Mouse (Mus musculus) embryo, embryonic 11.5 days (tissue): Measurements from ENCODE around the gene Gm17359.

Experiments
- DNase-seq: peaks from one replicate; pipeline ENCODE4 v3.0.0-alpha.2; 2012; ENCODE audit warnings: low read depth, low spot score

Gene Gm17359

DNA sequence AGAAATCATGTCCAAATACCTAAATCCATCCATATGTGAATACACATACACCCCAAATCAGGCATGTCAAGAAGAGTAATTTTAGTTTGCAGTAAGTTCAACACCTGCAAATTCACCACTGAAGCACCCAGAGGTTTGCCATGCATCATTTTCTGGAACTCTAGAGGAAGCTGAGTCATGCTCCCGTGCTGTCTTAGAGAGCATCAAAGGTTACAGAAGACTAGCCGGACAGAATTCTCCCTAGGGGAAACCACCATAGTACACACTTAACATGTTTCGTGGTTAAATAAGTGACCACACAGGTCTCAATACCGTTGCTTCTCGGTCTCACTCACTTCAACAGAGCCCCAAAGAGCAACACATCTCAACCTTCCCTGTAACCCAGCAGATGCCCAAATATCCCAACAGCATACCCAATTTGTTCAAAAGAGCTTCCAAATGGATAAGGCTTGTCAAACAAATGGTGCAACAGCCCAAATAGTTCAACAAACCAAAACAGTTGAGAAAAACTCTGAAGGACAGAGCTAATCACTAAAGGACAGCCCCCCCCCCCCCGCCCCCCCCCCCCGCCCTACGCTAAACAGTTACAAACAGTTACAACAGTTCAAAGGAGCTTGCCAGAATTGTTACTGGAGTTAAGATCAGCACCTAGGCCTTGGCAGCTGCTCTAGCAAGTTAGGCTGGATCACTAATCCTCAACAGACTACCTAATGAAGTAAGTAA, at the start of gene Gm17359:
Gm17359 (plus strand) TSS at position 618 of the 723 bp plus-strand sequence.
- DNase-seq: no peak

DNA sequence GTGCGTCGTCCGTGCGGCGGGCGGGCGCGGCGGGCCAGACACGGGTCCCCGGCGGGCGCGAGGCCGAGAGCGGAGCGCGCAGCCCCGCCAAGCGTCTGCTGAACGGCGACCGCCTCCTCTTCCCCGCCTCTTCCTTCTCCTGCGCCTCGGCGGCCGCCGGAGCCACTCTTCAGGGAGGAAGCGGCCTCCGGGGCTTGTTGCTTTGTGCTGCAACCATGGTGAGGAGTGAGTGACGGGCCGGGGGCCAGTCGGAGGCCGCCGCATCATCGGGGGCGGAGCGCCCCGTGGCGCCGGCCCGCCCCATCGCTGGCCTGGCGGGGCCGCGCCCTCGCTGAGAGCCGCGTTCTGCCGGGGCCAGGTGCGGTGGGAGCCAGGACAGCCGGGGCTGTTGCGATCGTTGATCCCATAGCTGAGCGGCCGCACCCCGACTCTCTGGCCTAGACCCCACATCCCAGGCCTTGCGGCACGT, 49.3 kb upstream of the Gm17359 start:
- DNase-seq: peak; percentile 84

GRCm38 (mm10) chr3:79287699-79288458, 48.6 kb upstream of the Gm17359 start:
- DNase-seq: no peak

GRCm38 (mm10) chr3:79289050-79289449, 47.4 kb upstream of the Gm17359 start:
- no peak for DNase-seq

DNA sequence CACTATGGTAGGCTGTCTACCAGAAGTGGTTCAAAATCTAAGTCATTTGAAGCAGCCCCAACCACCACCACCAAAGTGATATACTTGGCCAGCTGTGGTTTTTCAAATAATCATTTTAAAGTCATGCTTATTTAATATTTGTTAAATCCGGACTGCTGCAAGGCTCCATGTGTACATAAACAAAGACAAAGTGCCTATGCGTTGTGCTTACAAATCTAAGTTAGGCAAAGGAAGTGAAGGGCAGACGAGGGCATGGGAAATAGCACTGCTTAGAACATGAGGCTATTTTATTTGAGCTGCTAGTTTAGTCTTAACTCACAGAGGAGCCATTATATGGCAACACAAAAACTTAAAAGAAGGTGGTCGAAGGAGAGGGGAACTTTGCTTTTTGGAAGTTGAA, 43.4 kb upstream of the Gm17359 start:
- no peak for DNase-seq

GRCm38 (mm10) chr3:79294701-79295100, 41.8 kb upstream of the Gm17359 start:
- no peak for DNase-seq

DNA sequence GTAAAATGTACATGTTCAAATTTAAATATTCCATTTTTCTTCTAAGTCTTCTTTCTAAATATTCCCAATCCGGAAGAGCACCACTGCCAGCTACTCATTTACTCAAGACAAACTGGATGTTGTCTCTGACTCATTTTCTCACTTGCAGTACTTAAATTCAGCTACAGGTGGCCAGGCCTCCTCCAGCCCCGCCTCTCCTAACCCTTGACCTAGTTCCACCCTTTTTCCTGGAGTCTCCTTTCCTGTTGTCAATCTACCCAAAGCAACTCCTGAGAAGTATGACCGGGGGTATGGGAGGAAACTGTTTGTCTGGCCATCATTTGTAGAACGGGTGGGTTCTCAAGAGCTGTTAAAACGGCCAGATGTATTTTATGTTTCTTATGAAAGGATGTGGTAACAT, 40.4 kb upstream of the Gm17359 start:
- DNase-seq: no peak

DNA sequence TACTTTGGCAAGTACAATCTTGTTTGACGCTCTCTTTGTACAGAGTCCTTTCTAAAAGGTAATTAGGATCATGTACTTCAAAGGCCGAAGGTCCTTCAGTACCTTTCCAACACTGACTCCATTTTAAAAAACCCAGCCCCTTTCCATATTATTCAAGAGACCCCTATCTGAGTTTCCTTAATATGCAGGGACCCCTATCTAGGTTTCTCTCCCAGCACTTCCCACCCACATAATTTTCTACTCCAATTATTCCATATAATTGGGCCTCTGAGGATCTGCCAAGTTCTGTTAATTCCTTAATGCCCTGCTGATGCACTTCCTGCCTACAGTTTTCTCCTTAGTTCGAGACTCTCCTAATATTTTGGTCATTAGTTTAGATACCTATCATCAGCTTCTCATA, 39.9 kb upstream of the Gm17359 start:
- DNase-seq: no peak

DNA sequence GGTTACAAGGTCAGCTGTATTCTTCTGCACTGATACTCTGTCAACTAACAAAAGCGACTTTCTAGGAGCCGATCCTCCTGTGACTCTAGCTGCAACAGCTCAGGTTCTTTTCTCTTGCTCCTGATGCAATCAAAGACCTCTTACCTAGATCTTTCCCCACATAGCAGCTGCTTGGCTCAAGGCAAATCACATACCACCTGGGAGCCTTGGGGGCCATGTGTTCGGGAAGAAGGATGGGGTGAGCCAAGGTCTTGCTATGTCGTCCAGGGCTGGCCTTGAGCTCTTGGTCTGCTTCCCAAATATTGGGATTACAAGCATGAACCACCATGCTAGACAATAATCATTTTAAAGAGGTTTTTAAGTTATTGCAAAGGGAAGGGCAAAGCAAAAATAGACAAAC, 39.2 kb upstream of the Gm17359 start:
- DNase-seq: no peak

DNA sequence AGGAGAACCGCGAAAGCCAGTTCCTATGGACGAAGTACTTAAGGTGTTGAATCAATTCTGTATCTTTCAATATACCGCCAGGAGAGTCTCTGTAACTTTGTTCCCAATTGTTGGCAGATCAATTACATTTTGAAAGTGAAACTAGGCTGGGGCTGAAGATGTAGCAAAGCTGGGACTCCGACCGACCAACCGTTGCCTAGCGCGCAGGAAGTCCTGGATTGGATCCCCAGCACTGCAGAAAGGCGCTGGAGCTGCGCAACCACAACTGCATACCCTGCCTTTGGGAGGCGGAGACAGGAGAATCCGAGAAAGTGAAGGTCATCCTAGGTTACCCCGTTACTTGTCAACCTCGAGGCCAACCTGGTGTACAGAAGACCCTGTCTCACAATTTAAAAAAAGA, 37.1 kb upstream of the Gm17359 start:
- no peak for DNase-seq

GRCm38 (mm10) chr3:79308605-79309004, 27.9 kb upstream of the Gm17359 start:
- DNase-seq: no peak

DNA sequence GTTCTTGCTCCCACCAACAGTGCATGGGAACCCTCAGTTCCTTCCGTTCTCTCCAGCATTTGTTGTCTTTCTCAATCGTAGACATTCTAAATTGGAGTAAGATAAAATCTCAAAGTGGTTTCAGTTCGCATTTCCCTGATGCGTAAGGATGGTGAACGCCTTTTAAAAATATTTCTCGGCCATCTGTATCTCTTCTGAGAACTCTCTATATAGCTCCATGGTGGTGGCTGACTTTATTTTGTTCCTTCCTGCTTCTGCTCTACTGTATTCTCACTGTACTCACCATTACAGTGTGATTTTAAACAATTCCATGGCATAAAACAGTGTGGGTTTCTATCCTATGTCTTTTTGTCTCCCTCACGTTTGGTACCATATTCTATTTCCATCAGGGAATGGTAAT, 26.3 kb upstream of the Gm17359 start:
- no peak for DNase-seq

- DNase-seq: no peak
Measured at GRCm38 (mm10) chr3:79311895-79312294, 24.6 kb upstream of the Gm17359 start.

DNA sequence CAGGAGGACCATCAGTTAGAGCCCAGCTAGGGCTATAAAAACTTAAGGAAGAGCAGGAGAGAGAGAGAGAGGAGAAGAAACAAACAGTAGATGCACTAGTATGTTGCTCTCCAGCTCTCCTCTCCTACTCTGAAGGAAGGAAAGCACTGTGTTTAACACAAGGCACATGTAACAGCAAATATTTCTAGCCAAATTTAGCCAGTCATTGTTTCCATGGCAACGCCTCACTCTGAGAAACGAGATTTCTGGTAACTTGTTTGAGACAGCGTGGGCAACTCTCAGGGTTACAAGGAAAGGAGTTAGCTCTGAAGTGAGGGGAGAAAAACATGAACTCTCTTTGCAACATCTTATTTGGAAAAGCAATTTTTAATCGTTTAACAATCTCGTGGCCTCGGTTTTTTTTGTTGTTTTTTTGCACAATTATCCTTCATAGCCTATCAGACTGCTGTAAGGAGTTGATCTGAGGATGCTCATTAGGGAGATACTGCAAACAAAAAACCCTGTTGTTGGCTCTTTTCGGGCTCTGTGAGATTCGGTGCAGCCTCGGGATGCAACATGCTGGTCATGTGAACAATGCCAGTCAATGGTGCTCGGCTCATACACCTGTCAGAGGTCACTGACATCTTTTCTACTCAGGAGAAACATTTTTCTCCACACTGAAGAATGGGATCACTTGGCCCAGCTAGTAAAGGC, 22.3 kb upstream of the Gm17359 start:
- DNase-seq: no peak

DNA sequence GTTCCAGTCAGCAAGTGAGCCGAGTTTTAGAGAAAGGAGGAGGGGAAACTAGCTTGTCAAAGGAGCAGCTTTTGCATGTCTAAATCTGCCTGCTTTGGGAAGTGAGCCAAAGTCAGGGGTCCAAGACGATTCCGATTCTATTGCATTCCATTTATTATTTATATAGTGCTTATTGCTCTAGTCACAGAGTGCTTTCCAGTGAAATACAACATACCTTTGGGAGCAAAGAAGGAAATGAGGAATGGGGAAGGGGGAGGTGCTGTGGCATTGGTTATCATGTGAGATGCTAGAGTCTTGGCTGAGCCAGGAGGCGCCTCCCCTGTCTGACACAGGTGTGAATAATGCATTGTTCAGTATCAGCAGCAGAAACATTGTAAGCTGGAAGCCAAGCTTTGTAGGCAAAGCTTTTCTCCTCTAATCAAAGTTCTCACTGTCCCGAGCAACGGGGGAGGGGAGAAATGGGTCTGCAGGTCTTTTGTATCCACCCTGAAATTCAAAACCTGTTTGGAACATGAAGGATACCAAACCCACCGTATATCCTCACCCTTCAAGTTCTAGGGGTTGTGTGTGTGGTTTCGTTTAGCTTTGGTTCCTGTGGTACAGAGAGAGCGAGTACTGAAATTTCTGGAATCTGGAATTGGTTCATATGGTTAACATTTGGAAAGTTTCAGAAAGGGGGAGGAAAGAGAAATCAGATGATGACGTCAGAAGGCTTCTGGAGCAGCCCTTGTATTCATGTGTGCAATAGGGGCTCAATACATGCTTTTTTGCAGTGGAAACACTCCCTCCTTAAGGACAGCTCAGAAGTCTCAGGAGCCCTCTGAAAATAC, 11.5 kb upstream of the Gm17359 start:
- no peak for DNase-seq

GRCm38 (mm10) chr3:79329691-79330315, 6.7 kb upstream of the Gm17359 start:
- no peak for DNase-seq

- DNase-seq: no peak
Measured at GRCm38 (mm10) chr3:79333051-79333450, 3.4 kb upstream of the Gm17359 start.

GRCm38 (mm10) chr3:79333643-79334200, 2.7 kb upstream of the Gm17359 start:
- DNase-seq: no peak

- DNase-seq: no peak
Measured at GRCm38 (mm10) chr3:79340737-79341136, 4.3 kb downstream of the Gm17359 start.

GRCm38 (mm10) chr3:79342961-79343735, 6.7 kb downstream of the Gm17359 start:
- no peak for DNase-seq
